ENCODE assay signal across 14 mouse cellular contexts in genomic region chr14:22357991-22358503, GRCm38 (mm10).
DNase-seq lines count a peak whose midpoint lies in the region; ATAC-seq lines count a peak whose summit lies in the region.
"Had no signal": no experiment of that assay in that cellular context is flagged by ENCODE, and none has a peak within 500 bp of the region (broad histone marks: within the 10 kb centered on the region; RNA-seq: fewer than 3 reads in every experiment).

No protein-coding gene starts in this region.

- peaks cover 28% of the 10 kb centered on the region for H3K4me1 ChIP-seq in hindbrain, embryonic 10.5 days (replicated peaks)
- H3K4me1 ChIP-seq in hindbrain, embryonic 12.5 days: peaks cover 30% of the 10 kb centered on the region
- peaks cover 16% of the 10 kb centered on the region for H3K4me1 ChIP-seq in forebrain, embryonic 16.5 days (replicated peaks; ENCODE audit: control insufficient read depth, insufficient read depth, low read length)
- H3K4me1 ChIP-seq in midbrain, embryonic 11.5 days (ENCODE audit: control insufficient read depth, insufficient read depth, low read length): peaks cover 15% of the 10 kb centered on the region

- H3K9me3 ChIP-seq in hindbrain, embryonic 10.5 days: no peaks in the 10 kb centered on the region
- no peaks in the 10 kb centered on the region for H3K9me3 ChIP-seq in hindbrain, embryonic 12.5 days (replicated peaks)
- H3K9me3 ChIP-seq in forebrain, embryonic 16.5 days (ENCODE audit: control insufficient read depth, low read length): no peaks in the 10 kb centered on the region
- H3K9me3 ChIP-seq in midbrain, embryonic 11.5 days (ENCODE audit: control insufficient read depth, low read length): no peaks in the 10 kb centered on the region

- no peak overlapping the region for H3K4me2 ChIP-seq in hindbrain, embryonic 12.5 days (replicated peaks)
- H3K4me2 ChIP-seq in forebrain, embryonic 16.5 days (ENCODE audit: low read length): no peak overlapping the region
- H3K4me2 ChIP-seq in midbrain, embryonic 11.5 days: no peak overlapping the region

- peaks cover 53% of the 10 kb centered on the region for H3K27me3 ChIP-seq in hindbrain, embryonic 10.5 days (ENCODE audit: insufficient read depth, poor library complexity, severe bottlenecking)
- H3K27me3 ChIP-seq in hindbrain, embryonic 12.5 days: no peaks in the 10 kb centered on the region
- peaks cover 3% of the 10 kb centered on the region; the same call in 1 of the 2 replicates for H3K27me3 ChIP-seq in forebrain, embryonic 16.5 days (replicated peaks; ENCODE audit: control insufficient read depth, insufficient read depth, low read length)
- H3K27me3 ChIP-seq in midbrain, embryonic 11.5 days (ENCODE audit: control insufficient read depth, insufficient read depth, low read length): no peaks in the 10 kb centered on the region

- WGBS in hindbrain, embryonic 10.5 days: 37% methylated on average over 9 of the region's 9 CpGs
- WGBS in hindbrain, embryonic 12.5 days: 17% methylated on average over 9 of the region's 9 CpGs
- WGBS in forebrain, embryonic 16.5 days: 5% methylated on average over 9 of the region's 9 CpGs
- WGBS in midbrain, embryonic 11.5 days: 17% methylated on average over 9 of the region's 9 CpGs

- no peak for ATAC-seq in hindbrain, embryonic 12.5 days (ENCODE audit: low FRiP score)
- ATAC-seq in forebrain, embryonic 16.5 days: peak; percentile 79
- ATAC-seq in midbrain, embryonic 11.5 days (ENCODE audit: low FRiP score): peak; percentile 77
- ATAC-seq: activated CD4-positive, CD25-positive, alpha-beta regulatory T cell, adult 4 months had no signal

- no peak overlapping the region for H3K9ac ChIP-seq in hindbrain, embryonic 12.5 days
- no peak overlapping the region for H3K9ac ChIP-seq in forebrain, embryonic 16.5 days (replicated peaks; ENCODE audit: low read depth, low read length)
- no peak overlapping the region for H3K9ac ChIP-seq in midbrain, embryonic 11.5 days (ENCODE audit: low read length)

- no peak overlapping the region for H3K4me3 ChIP-seq in hindbrain, embryonic 10.5 days
- no peak overlapping the region for H3K4me3 ChIP-seq in hindbrain, embryonic 12.5 days
- H3K4me3 ChIP-seq in forebrain, embryonic 16.5 days (replicated peaks; ENCODE audit: low read length): no peak overlapping the region
- no peak overlapping the region for H3K4me3 ChIP-seq in midbrain, embryonic 11.5 days (ENCODE audit: low read depth, low read length)

- H3K36me3 ChIP-seq in hindbrain, embryonic 10.5 days: no peaks in the 10 kb centered on the region
- H3K36me3 ChIP-seq in hindbrain, embryonic 12.5 days: no peaks in the 10 kb centered on the region
- no peaks in the 10 kb centered on the region for H3K36me3 ChIP-seq in forebrain, embryonic 16.5 days (ENCODE audit: control insufficient read depth, insufficient read depth)
- no peaks in the 10 kb centered on the region for H3K36me3 ChIP-seq in midbrain, embryonic 11.5 days (ENCODE audit: control insufficient read depth, insufficient read depth, low read length)
- H3K36me3 ChIP-seq: G1E had no signal

- H3K27ac ChIP-seq in hindbrain, embryonic 10.5 days: 0 out of 2 replicates have a peak overlapping the region, but pooled peaks have one; percentile 45
- no peak overlapping the region for H3K27ac ChIP-seq in hindbrain, embryonic 12.5 days
- H3K27ac ChIP-seq in forebrain, embryonic 16.5 days (ENCODE audit: low read length): no peak overlapping the region
- peak overlapping the region; percentile 31; the same call in 1 of the 2 replicates for H3K27ac ChIP-seq in midbrain, embryonic 11.5 days (ENCODE audit: low read depth, low read length)
- H3K27ac ChIP-seq: kidney, postnatal 0 days; stomach, postnatal 0 days had no signal

- peak; percentile 16 for DNase-seq in hindbrain, embryonic 10.5 days (ENCODE audit: low spot score)
- DNase-seq in embryo, embryonic 10.5 days (ENCODE audit: low spot score): peak; percentile 57
- DNase-seq in midbrain, embryonic 11.5 days (ENCODE audit: low spot score, missing footprints): peak; percentile 82
- no peak for DNase-seq in ovary, postnatal 14 days (ENCODE audit: low spot score)
- no peak for DNase-seq in kidney, adult 18-20 months
- no peak for DNase-seq in right cerebral cortex, adult 2 months (ENCODE audit: low spot score in 2 of 2)
- DNase-seq: B cell, adult 2 months; heart, adult 18-20 months had no signal

Comparison
In these comparisons a context has a peak if more than half of its experiments do, and no peak if none do; other contexts are left out.
1. H3K27ac ChIP-seq: peak in hindbrain, embryonic 10.5 days (single experiment) and midbrain, embryonic 11.5 days (single experiment); none in hindbrain, embryonic 12.5 days (single experiment) and forebrain, embryonic 16.5 days (single experiment).
2. DNase-seq: peak in hindbrain, embryonic 10.5 days (single experiment), embryo, embryonic 10.5 days (single experiment) and midbrain, embryonic 11.5 days (single experiment); none in ovary, postnatal 14 days (single experiment), kidney, adult 18-20 months (single experiment) and right cerebral cortex, adult 2 months (0 of 2).